Mouse (Mus musculus) lung, postnatal 14 days (tissue): ENCODE data around the gene Atf7ip.

Experiments used
- DNase-seq: peaks from one replicate; pipeline ENCODE4 v3.0.0; 2021

The Atf7ip gene

DNA sequence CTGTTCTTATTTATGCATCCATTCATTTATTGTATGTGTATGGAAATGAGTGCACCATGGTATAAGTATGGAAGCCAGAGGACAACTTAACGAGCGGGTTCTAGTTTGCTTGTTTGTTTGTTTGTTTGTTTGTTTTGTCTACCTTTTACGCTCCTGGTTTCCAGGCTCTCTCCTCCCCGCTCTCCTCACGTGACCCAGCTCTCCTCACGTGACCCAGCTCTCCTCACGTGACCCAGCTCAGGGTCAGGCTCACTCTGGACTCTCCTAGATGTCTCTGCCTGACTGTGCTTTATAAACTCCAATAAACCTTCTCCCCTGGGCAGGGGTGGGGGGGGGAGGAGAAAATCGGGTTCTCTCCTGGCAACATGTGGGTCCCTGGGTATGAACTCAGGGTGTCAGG is 144.7 kb downstream of the Atf7ip start:
- no peak for DNase-seq

DNA sequence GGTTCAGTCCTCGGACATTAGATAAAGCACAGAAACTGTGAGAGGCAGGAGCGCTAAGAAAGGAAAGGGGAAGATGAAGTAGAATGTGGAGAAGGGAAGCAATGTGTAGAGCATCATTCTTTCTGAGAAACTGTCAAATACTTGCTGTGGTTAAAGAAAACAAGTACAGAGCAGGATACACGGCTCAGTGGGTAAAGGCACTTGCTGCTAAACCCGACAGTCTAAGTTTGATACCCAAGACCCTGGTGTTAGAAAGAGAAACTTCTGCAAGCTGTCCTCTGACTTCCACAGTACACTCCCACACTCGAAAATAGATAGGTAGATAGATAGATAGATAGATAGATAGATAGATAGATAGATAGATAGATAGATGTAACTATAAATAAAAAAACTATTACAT is 147.4 kb downstream of the Atf7ip start:
- DNase-seq: no peak

DNA sequence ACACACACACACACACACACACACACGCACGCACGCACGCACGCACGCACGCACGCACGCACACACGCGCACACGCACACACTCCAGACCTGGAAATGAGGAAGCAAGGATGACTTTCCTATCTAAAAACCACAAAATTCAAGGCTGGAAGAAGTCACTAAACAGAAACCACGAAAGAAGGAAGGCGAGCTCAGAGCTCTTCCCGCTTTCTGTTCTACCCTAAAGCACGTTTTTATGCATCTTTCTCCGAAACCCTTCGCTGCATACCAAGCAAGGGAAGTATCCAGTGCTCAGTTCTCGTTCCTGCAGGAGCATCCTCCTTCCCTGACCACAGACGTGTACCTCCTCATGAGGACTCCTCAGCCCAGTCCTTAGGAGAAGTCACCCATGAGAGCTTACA is 148.5 kb downstream of the Atf7ip start:
- no peak for DNase-seq

DNA sequence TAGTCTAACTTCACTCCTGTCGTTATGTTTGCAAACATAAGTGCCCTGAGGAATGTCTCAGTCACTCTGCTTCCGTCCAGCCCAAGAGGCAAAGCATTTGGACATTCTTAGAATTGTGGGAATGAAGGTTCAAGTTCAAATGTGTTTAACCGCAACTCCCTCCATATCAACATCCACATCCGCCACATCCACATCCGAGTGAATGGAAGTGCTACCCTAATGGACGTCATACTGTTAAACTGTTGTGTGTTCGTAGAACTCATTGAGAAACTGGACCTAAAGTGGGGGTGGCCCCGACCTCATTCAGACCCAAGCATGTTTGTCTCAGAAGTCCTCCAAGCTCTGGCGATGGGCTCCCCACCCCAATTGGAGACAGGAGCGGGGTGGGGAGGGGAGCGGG is 149.8 kb downstream of the Atf7ip start:
- DNase-seq: no peak

DNA sequence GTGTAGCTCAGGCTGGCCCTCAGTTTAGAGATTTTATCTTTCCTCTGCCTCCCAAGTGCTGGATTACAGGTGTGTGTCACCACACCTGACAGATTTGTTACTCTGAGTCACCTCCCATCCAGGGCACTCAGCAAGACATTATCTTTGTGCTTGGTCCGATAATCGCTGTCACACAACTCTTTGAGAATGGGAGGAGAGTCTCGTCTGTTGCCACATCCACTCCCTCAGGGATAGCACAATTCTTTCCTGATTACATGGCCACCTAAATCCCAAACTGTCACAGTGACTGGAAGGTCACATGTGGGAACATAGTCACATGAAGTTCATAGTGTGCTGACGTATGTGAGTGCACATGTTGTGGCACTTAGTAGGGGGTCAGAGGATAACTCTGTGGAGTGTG is 152.3 kb downstream of the Atf7ip start:
- DNase-seq: no peak

DNA sequence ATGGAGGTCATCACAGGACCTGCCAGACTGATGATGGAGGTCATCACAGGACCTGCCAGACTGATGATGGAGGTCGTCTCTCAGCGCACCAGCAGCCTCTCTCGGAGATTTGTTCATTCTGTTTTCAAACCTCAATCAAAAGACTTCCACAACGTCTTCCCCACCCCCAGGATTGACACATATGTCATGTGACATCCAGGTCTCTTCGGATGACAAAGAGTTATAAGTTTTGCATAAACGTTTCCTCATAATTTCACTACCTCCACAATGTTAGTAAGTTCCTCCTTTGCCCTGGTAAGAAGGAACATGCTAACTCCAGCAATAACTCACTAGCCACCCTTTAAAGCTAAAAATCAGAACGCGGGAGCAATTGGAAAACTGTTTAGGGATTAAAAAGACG is 153.3 kb downstream of the Atf7ip start:
- DNase-seq: no peak
